Comparison of ENCODE assay signal across 11 mouse cellular contexts in the genomic region with DNA sequence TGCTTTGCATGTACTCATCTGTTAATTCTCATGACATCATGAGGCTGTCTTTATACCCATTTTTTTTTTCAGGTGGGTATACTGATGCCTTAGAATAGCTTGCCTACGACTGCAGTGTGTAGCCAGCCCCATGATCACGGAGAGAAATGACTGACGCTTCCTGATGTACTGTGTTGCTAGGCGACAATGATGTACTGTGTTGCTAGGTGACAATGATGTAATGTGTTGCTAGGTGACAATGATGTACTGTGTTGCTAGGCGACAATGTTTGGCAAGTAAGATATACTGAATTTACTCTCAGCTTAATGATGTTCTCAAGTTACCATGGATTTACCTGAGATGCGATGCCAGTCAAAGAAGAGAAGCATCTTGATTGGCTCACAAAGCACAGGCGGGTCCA. TPM values are rescaled to one million over a fixed set of nuclear protein-coding genes. Genes with fewer than 3 reads are reported as not detected.
DNase-seq lines count a peak whose midpoint lies in the region; ATAC-seq and TF ChIP-seq lines count a peak whose summit lies in the region.
"Had no signal": no experiment of that assay in that cellular context is flagged by ENCODE, and none has a peak within 500 bp of the region (broad histone marks: within the 10 kb centered on the region; RNA-seq: fewer than 3 reads in every experiment).

TSS of gene Gzmk (minus strand) at position 98 of the 400 bp plus-strand sequence.

- no peaks in the 10 kb centered on the region for H3K36me3 ChIP-seq in midbrain, embryonic 11.5 days (ENCODE audit: control insufficient read depth, insufficient read depth, low read length)
- no peaks in the 10 kb centered on the region for H3K36me3 ChIP-seq in stomach, postnatal 0 days (ENCODE audit: control insufficient read depth, insufficient read depth, low read length)
- H3K36me3 ChIP-seq in intestine, embryonic 15.5 days: no peaks in the 10 kb centered on the region

- no peak within 1 kb of the TSS for H3K27ac ChIP-seq in midbrain, embryonic 11.5 days (ENCODE audit: low read depth, low read length)
- H3K27ac ChIP-seq in stomach, postnatal 0 days (replicated peaks): no peak within 1 kb of the TSS
- H3K27ac ChIP-seq in intestine, embryonic 15.5 days: no peak within 1 kb of the TSS

- H3K9me3 ChIP-seq in midbrain, embryonic 11.5 days (ENCODE audit: control insufficient read depth, low read length): no peaks in the 10 kb centered on the region
- H3K9me3 ChIP-seq in stomach, postnatal 0 days (ENCODE audit: control insufficient read depth, low read length): no peaks in the 10 kb centered on the region
- H3K9me3 ChIP-seq in intestine, embryonic 15.5 days: no peaks in the 10 kb centered on the region

- no peak within 1 kb of the TSS for H3K9ac ChIP-seq in midbrain, embryonic 11.5 days (ENCODE audit: low read length)
- no peak within 1 kb of the TSS for H3K9ac ChIP-seq in stomach, postnatal 0 days (ENCODE audit: low read length)
- no peak within 1 kb of the TSS for H3K9ac ChIP-seq in intestine, embryonic 15.5 days

- no peak within 1 kb of the TSS for H3K4me2 ChIP-seq in midbrain, embryonic 11.5 days
- no peak within 1 kb of the TSS for H3K4me2 ChIP-seq in stomach, postnatal 0 days (replicated peaks; ENCODE audit: low read depth)
- no peak within 1 kb of the TSS for H3K4me2 ChIP-seq in intestine, embryonic 15.5 days (replicated peaks)

- H3K4me1 ChIP-seq in midbrain, embryonic 11.5 days (ENCODE audit: control insufficient read depth, insufficient read depth, low read length): no peaks in the 10 kb centered on the region
- H3K4me1 ChIP-seq in stomach, postnatal 0 days (replicated peaks; ENCODE audit: control insufficient read depth, insufficient read depth): no peaks in the 10 kb centered on the region
- peaks cover 5% of the 10 kb centered on the region; the same call in 1 of the 2 replicates for H3K4me1 ChIP-seq in intestine, embryonic 15.5 days (replicated peaks)

- 0 out of 2 replicates have a peak, but pooled peaks have one; percentile 7 for ATAC-seq in granulocyte monocyte progenitor cell, adult 5-6 weeks (replicated peaks; ENCODE audit: poor library complexity, severe bottlenecking)
- ATAC-seq in midbrain, embryonic 11.5 days (ENCODE audit: low FRiP score): peak; percentile 81
- peak; percentile 42; the same call in 1 of the 2 replicates for ATAC-seq in stomach, postnatal 0 days (ENCODE audit: low FRiP score, low TSS enrichment)
- no peak for ATAC-seq in intestine, embryonic 15.5 days

- no peak for TF ChIP-seq CTCF in stomach, postnatal 0 days (IDR thresholded peaks at IDR 0.05; ENCODE audit: low read depth)

- 59% methylated on average over 7 of the region's 7 CpGs for WGBS in midbrain, embryonic 11.5 days
- 48% methylated on average over 7 of the region's 7 CpGs for WGBS in stomach, postnatal 0 days
- 49% methylated on average over 7 of the region's 7 CpGs for WGBS in intestine, embryonic 15.5 days

- no peak for TF ChIP-seq EP300 in stomach, postnatal 0 days (optimal IDR thresholded peaks at IDR 0.05)

- H3K27me3 ChIP-seq in midbrain, embryonic 11.5 days (ENCODE audit: control insufficient read depth, insufficient read depth, low read length): no peaks in the 10 kb centered on the region
- H3K27me3 ChIP-seq in stomach, postnatal 0 days (ENCODE audit: control insufficient read depth, insufficient read depth, low read length): no peaks in the 10 kb centered on the region
- H3K27me3 ChIP-seq in intestine, embryonic 15.5 days (replicated peaks): no peaks in the 10 kb centered on the region

- no peak within 1 kb of the TSS for H3K4me3 ChIP-seq in midbrain, embryonic 11.5 days (ENCODE audit: low read depth, low read length)
- no peak within 1 kb of the TSS for H3K4me3 ChIP-seq in stomach, postnatal 0 days (ENCODE audit: low read depth, low read length)
- H3K4me3 ChIP-seq in intestine, embryonic 15.5 days (replicated peaks): no peak within 1 kb of the TSS

- peak; percentile 70 for DNase-seq in right cerebral cortex, adult 18-20 months
- DNase-seq in right cerebral cortex, postnatal 14 days: no peak
- DNase-seq in midbrain, embryonic 11.5 days (ENCODE audit: low spot score, missing footprints): peak; percentile 88
- no peak for DNase-seq in stomach, postnatal 0 days (ENCODE audit: low spot score)
- no peak for DNase-seq in heart, postnatal 4 days
- no peak for DNase-seq in lung, postnatal 4 days
- DNase-seq: cerebellum, postnatal 14 days; kidney, adult 2 months had no signal

RNA-seq across cellular contexts. Expression of gene Gzmk, which starts in this region (rescaled TPM):
- total RNA-seq in granulocyte monocyte progenitor cell, adult 5-6 weeks (2014; fragmentation: Nextera tagmentation): not detected in 2 replicates
- not detected in 2 replicates for total RNA-seq in granulocyte monocyte progenitor cell, adult 5-6 weeks (2017)
- not detected in 2 replicates for polyA plus RNA-seq in midbrain, embryonic 11.5 days (2014; fragmentation: Nextera tagmentation; extraction: Ambion mirVana)
- not detected in 2 replicates for polyA plus RNA-seq in stomach, postnatal 0 days (2015; fragmentation: Nextera tagmentation; extraction: Ambion mirVana)
- polyA plus RNA-seq in intestine, embryonic 15.5 days (2015; fragmentation: Nextera tagmentation; extraction: Ambion mirVana): not detected in 2 replicates
- total RNA-seq in heart, postnatal 4 days (2021): not detected
- total RNA-seq: ES-E14 had no signal
- polyA plus RNA-seq: kidney, adult 2 months had no signal

Comparison
In these comparisons a context has a peak if more than half of its experiments do, and no peak if none do; other contexts are left out.
1. Peak in ATAC-seq in granulocyte monocyte progenitor cell, adult 5-6 weeks; RNA of the gene not detected or under 1 TPM.
2. Peak in DNase-seq and ATAC-seq in midbrain, embryonic 11.5 days; RNA of the gene not detected or under 1 TPM.
3. Peak in ATAC-seq in stomach, postnatal 0 days; RNA of the gene not detected or under 1 TPM.